Mouse (Mus musculus) lung, postnatal 36 days (tissue): Measurements from ENCODE around the gene Sel1l3.

Experiments
- DNase-seq: peaks from one replicate; pipeline ENCODE4 v3.0.0; 2022; ENCODE audit warnings: mixed read lengths

The Sel1l3 gene

DNA sequence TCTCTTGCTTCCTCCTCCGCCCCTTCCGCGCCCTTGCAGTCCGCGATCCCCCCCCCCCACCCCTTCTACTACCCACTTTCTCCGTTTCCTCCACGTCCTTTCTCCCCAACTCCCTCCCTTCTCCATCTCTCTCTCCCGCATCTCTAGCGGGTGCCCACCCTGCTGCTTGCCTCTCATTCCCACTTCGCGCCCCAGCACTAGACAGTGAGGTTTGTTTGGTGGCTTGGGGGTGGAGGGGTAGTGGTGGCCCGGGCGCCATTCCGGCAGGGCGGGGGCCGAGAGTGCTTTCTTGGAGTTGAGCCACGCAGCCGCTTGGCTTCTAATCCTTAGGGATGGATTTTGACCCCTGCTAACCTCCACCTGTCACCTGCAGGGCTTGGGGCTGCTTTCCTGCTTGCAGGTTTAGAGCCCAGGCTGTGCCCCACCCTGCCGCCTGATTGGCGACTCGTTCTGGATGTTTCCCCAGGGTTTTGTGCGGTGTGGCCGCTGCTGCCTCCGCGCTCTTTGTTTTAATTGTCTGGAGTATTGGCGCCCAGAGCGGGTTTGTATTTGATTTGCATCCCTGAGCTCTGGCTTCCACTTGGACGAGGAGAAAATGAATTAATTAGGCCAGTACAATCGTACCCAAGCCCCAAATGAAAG lies at the start of gene Sel1l3:
Sel1l3 (minus strand) TSS at position 217 of the 642 bp plus-strand sequence.
- peak; percentile 19 for DNase-seq

DNA sequence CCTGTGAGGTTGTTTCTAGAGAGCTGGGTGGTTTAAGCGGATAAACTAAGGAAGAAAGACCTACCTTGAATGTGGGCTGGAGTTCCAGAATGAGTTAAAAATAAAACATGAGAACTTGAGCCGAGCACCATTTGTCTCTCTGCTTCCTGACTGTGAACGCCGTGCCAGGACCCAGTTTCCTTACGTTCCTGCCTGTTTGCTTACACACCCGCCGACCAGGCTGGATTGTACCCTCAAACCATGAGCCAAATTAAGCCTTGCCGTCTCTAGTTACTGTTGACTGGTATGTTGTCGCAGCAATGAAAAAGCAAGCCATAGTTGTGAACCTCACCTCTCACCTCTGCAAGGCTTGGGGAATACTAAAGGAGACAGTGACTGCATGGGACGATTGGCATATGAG lies 48.3 kb upstream of the Sel1l3 start:
- DNase-seq: no peak

DNA sequence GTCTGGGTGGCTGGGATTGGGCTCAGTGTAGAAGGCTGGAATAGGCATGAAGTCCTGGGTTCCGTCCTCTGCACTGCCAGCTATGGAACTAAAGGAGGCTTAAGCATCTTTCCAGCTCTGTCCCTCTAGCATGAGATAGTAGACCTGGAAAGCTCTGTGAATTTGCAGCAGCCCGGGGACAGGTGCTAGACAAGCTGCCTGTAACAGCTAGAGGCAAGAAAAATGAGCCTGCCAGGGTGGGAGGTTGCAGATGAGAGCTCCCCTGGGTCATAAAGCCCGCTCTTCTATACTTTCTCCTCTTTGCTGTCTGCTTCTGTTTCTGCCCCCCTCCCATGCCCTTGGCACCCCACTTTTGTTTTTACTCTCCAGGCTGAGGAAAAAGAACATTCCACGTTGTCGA lies 46.2 kb upstream of the Sel1l3 start:
- no peak for DNase-seq

DNA sequence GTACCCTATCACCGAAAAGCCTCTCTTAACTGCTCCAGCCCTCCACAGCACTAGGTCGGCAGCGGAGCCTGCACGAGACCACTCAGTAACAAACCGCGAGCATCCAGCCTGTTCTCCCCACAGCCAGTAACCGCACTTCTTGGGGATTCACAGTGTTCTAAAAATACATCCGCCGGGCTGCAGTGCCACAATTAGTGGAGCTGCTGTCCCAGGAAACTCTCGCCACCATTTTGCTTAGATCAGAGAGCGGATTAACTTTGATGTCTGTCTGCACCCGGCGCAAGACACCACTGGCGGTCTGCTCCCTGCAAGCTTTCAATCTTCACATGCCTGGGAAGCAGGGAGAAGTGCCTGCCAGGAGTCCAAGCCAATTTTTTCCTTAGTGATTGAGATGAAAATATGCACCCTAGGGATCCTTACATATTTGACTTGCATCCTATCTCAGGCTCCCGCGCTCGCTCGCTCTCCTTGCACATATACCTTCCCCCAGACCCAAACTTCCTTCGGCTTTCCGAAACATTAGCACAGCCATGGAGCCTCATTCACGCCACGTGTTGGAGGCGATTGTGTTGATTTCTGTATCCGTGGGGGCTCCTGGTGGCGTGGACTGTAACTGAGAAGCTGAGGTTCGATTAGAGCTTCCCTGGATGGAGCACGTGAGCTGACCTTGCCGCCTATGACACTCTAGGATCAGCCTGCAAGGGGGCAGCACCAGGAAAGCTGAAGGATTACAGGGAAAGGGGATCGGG lies 44.5 kb upstream of the Sel1l3 start:
- DNase-seq: peak; percentile 18

DNA sequence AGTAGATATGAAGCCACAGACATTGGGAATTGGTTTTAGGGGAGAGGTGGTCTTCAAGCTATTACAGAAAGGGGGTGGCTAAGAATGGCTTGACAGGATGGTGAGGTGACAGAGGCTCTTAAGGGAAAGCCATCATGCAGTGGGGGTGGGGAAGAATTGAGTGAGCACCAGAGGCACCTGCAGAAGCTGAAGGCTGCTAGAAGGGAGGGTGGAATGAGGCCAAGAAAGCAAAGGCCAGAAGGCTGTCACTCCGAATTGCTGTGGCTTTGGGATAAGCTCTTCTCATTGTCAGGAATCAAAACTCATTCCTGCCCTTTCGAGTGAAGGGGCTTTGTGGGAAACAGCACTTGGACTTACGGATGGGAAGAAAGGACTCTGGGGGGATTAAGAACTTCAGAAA lies 41.1 kb upstream of the Sel1l3 start:
- DNase-seq: no peak

DNA sequence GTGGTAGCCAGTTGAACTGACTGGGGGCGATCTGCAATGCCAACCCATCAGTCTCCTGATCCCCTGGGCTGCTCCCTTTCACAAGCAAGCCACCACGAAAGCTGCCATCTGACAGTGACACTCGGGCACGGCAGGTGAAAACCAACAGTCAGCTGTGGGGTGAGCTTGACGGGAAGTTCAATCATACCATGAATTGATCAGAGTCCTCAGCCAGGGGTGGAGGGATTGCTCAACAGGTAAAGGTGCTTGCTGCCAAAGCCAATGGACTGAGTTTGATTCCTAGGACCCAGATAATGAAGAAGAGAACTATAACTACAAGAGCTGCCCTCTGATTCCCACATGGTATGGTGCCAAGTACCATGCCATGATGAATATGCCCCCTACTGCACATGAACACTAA lies 40.4 kb upstream of the Sel1l3 start:
- DNase-seq: no peak

DNA sequence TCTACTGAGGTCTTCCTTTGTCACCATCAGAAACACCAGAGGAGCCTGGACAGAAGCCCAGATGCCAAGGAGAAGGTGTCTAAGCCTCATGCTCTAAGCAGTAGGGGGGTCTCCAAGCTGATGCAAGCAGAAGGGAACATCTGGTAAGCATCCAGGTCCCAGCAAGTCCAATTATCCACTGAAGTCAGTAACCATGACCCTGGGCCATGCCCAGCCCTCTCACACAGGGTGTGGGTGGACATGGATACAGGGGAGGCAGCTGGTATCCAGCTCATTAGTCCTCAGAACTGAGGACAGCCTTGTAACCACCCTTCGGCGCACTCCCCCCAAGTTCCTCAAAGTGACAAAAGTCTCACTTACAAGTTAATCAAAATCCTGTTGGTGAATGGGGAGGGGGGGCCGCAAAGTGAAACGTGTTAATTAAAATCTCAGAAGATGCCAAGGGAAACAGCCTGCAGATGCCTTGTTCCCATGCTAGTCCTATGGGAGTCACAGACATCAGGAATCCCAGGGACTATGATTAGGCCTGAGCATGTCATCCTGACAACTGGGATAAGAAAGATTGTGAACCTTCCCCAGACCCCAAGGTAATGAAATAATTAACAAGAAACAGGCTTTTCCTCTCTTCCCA lies 35.8 kb upstream of the Sel1l3 start:
- DNase-seq: no peak

DNA sequence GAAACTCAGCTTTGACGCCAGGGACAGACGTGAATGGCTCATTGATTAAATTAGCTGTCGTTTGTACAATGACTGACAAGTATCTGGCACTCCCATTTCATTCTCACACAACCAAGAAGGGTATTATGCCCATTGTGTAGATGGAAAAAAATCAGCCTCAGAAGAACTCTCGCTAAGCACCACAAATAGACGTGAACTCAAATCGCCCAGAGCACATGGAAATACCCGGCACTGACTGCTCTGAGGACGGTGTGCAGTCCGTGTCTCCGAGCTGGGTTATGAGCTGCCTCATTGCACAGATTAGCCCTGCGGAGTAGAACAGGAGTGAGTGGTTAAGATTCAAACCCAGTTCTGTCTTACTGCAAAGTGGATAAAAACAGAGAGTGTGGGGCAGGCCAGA lies 34.8 kb upstream of the Sel1l3 start:
- DNase-seq: no peak

DNA sequence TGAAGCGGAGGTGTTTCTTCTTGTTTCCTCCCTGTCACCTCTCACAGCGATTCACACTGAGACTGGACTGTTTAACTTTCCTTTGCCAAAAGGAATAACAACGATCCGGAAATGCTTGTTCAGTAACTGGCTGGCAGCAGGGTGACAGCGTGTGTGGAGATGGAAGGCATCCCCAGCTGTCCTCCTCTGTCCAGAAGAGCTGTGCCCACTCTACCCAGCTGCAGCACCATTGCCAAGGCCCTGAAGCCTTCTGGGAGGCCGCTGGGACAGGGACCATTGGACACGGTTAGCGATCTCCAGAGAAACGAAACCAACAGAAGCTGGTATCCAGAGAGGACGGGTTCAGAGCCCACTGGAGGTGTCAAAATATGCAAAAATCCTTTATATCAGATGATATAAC lies 30.2 kb upstream of the Sel1l3 start:
- no peak for DNase-seq

DNA sequence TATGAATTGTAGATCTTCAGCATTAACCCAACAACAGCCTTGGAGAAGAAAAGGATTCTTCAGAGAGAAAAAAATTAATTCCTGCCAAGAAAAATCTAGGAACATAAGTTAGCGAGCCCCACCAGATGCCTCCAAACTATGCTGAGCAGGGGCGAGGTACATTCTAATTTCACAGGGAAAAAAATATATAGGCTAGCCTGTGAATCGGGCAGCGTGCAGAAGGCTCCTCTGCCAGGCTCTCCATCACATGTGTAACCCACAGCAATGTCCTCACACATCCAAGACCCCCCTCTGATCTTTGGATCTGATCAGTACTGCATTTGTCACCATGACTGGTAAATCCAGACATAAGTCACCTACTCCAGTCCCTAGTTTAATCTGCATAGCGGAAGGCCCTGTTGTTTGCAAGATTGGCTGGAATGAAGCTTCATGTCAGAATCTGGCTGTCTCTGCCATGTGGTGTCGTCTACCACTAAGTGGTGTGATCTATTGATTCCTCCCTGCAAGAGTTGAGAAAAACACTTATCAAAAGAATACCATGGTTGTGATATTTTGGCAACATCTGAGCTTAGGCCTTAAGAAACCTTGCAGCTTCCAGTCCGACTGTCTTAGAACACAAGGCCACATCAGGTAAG lies 29.3 kb upstream of the Sel1l3 start:
- DNase-seq: no peak

DNA sequence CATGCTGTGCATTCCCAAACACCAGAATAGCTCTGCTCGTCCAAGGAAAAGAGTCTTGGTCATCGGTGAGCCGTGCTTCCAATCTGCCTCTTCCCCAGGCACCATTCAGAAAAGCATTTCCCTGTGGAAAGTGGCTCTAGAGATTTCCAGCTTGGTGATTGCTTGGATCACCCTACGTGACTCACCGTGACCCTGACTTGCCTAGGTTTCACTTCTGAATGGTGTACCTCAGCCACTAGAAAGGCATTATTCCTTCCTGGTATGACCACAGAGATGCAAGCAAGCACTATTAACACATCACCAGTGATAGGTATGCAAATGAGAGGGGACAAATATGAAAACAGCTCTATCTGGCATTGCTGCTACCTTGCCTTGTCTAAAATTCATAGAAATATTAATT lies 28.2 kb upstream of the Sel1l3 start:
- peak; percentile 4 for DNase-seq

DNA sequence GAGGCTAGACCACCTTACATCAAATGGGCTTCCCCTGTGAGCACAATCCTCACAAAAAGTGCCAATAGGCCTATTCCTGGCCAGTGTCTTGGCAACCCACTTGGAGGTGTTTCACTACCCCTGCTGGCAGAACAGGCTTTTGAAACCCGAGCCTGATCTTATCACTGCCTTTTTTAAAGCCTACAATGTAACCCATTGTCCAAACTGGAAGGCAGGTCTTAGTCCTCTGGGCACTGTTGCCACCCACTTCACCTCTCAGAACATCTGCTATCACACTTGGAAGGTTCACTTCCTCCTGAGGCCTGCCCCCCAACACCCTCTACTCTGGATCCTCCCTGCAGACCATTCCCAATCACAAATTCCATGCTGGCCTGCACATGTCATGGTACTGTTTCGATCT lies 27.4 kb upstream of the Sel1l3 start:
- DNase-seq: no peak

DNA sequence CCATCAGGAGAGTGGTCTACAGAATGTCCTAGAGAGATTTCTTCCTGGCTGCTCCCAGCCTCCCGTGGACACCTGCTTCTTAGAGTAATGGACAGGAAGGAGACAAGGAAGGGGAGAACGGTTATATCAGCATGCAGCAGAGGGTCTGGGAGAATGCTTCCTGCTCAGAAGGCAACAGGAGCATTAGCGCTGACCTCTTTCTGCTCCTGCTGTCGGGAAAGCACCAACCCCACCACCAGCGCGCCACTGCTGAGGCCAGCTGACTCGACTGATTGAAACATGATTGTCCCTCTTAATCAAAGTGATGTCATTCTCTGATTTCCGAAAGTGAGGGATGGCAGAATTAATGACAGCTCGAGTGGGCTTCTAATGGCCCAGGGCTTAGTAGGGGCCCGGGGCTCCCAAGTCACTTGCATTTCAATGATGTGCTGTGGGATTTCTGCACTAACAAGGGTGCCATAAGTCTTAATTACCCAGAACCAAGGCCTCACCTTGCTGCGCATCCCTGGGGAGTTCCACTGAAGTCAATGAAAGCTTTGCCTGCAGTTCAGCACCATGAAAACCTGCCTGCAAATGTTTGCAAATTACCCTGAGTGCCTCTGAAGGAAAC lies 26.2 kb upstream of the Sel1l3 start:
- DNase-seq: no peak

DNA sequence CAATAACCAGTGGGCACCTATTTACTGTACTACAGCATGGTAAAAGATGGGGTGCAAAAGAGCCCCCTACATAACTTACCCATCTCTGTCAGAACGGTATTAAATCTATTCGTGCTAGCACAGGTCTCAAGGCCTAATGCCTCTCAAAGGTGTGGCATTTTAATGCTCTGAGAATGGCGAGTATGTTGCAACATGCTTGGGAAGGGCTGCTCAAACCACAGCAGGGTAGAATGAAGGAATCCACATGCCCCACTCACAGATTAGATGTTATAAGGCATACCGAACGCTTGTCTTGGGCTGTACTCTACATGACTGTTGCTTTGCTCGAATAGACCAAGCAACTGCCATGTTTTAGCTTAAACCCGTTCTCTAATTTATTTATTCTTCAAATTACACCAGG lies 25.5 kb upstream of the Sel1l3 start:
- DNase-seq: no peak

DNA sequence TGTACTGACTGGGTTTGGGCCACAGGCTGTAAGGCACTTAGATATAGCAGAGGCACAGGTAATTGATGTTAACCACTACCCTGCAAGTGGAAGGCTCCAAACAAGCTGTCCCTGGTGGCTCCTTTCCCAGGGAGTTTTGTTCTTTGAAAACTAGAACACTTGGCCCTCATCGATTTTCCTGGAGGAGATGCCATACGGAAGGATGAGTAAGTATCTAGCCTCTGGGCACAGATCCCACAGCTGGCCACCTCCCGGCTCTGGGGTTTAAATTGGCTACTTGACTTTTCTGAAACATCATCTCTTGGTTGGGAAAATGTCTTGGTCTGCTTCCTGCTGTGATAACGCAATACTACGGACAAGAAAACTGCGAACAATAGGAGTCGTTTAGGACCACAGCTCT lies 25.0 kb upstream of the Sel1l3 start:
- DNase-seq: no peak

DNA sequence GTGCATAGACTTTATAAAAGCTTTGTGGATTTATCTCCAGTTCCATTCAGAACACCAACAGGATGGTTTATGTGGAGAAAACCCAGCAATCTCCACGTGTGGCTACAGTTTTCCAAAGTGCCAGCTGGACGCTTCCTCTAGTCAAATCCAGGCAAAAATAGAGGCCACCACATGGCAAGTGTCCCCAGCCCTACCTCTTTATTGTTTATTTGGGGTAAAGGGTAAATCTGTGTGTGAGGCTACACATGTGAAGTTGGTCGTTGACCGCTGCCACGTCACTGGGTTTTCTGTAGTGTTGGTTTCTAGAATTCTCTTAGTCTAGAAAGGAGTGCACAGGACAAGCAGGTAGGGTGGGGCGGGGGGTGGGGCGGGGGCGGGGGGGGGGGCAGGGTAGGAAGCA lies 23.0 kb upstream of the Sel1l3 start:
- no peak for DNase-seq

DNA sequence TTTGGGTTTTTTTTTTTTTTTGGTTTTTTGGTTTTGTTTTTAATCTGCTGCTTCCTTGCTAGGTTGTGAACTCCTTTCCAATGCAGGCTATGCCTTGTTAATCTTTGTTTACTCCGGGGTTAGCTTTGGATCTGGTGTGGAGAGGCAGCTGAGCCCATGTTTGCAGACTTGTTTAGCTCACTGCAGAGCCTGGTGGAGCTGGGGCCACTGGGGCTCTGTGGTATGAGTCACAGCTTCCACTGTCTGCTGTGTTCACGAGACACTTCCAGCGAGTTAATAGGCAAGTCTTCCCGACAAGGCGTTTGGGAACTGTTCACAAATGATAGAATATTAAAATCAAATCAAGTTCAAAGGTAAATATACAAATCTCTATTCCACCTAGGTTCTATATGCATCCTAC lies 22.4 kb upstream of the Sel1l3 start:
- DNase-seq: peak; percentile 18

DNA sequence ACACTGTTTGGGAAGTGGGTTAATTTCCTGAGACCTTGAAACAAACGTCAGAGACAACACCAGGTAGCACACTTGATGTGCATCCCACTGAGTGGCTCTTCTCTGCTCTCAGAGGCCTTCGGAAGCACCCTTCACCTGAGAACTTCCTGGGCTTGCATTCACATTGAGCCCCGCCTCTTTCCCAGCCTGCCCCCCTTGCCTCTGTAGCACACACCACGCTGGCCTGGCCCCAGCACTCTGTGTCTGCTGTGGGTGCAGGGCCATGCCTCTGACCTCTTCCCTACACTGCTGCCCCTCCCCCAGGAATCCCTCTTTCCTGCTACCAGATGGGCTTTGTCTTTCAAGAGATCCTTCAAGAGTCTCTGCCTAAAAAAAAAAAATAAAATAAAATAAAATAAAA lies 21.8 kb upstream of the Sel1l3 start:
- DNase-seq: peak; percentile 57

DNA sequence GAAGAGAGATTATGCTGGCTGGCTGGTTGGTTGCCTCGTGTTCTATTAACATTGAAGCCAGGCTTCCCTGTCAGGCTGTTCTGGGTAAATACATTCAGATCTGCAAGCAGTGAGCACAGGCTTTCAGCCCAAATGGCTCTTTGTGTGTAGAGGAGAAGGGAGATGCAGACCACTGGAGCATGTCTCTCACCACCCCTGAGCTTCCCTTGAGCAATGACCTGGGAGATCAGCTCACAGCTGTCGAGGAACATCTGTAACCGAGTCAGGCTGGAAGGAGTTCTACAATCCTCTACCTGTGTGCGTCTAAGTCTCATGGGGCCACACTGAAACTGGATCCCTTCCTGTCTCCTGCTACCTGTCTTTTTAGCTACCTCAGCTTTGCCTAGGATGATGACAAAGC lies 16.8 kb upstream of the Sel1l3 start:
- DNase-seq: no peak

DNA sequence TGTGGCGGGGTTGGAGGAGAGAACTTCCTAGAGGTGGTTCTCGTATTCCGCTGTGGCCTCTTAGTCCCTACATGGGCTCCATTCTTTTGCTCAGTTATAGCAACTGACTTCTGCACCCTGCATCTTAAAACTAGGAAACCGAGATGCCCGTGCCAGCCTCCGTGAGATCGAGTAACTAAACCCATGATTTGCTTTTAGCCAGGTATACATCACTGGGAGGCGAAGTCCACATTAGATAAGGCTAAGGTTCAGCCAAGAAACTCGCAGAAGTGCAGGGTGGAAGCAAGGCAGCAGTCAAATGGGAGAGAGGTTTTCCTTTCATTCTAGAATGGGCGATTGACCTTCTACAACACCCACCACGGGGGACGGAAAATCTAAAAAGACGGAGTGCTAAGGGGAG lies 11.7 kb upstream of the Sel1l3 start:
- no peak for DNase-seq

DNA sequence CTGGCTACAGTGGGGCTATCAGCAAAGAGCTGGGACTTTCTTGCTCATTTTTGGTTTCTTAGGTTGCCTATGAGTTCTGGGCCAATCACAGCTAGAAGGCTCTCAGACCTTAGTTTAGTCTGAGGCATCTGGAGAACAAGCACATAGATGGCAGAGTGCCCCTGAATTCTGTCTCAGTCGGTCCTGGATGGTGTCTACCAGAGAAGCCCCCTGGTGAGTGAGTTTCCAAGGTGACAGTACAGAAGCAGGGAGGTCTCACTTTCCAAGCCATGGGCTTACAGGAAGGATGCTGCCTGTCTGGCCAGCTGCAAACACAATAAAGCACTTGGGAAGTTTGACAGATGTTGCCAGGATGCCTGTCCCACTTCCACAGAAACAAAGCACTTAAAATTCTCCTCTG lies 1.1 kb upstream of the Sel1l3 start:
- DNase-seq: no peak

DNA sequence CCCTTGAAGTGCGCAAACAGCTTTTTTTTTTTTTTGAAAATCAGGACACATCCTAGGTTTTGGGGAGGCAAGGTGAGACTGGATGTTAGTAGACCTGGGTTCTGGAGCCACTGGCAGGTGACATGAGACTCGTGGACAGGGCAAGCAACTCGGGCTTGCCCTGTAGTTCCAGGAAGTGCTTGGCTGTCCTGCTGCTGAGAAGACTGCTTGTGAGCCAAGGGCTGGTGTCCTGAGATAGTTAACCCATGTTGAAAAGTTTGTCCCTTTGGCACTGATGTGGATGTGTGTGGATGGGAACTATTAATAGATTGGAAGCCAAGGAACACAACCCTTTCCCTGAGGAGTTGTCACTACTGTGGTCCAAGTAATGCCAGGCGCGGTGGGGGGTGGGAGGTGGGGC lies 635 bp upstream of the Sel1l3 start:
- DNase-seq: no peak
